Mouse (Mus musculus) neural tube, embryonic 11.5 days (tissue): ENCODE measurements around the gene Mip. TPM values are rescaled to one million over a fixed set of nuclear protein-coding genes. Genes with fewer than 3 reads are reported as not detected.
"Not testable (repeated sequence)": the region's sequence is repeated elsewhere in the genome, so short reads cannot be mapped to it uniquely, and the experiment has no call there.

Source experiments
- ATAC-seq: fragments of 200-750 bp; cut with Nextera tagmentation; 2 replicates; pipeline ENCODE4 v1.8.0; 2017; ENCODE audit warnings: moderate number of reproducible peaks, mild to moderate bottlenecking, moderate TSS enrichment, moderate library complexity; ENCODE audit not compliant: insufficient read depth, low FRiP score, low TSS enrichment
- DNase-seq: peaks from one replicate; pipeline ENCODE4 v3.0.0-alpha.2; 2015; ENCODE audit warnings: low spot score
- H3K27ac ChIP-seq: fragments of 300-500 bp; sonication (generic); 2 replicates; pipeline ENCODE4 v1.5.1; 2014; ENCODE audit warnings: low read depth, mild to moderate bottlenecking, low read length
- H3K27me3 ChIP-seq: fragments of 300-500 bp; sonication (generic); 2 replicates; pipeline ENCODE4 v1.6.1; 2014; ENCODE audit warnings: mild to moderate bottlenecking, low read length, mixed read lengths; ENCODE audit not compliant: control insufficient read depth, insufficient read depth
- H3K36me3 ChIP-seq: fragments of 300-500 bp; sonication (generic); 2 replicates; pipeline ENCODE4 v1.6.1; 2014; ENCODE audit warnings: mild to moderate bottlenecking, low read length, moderate library complexity, mixed read lengths; ENCODE audit not compliant: control insufficient read depth, insufficient read depth
- H3K4me1 ChIP-seq: fragments of 300-500 bp; sonication (generic); 2 replicates; pipeline ENCODE4 v1.6.1; 2014; ENCODE audit warnings: low read length, mixed read lengths; ENCODE audit not compliant: control insufficient read depth, insufficient read depth
- H3K4me2 ChIP-seq: fragments of 300-500 bp; sonication (generic); 2 replicates; pipeline ENCODE4 v1.6.1; 2014; ENCODE audit warnings: low read depth, mild to moderate bottlenecking, moderate library complexity
- H3K4me3 ChIP-seq: fragments of 300-500 bp; sonication (generic); 2 replicates; pipeline ENCODE4 v1.5.1; 2014; ENCODE audit warnings: low read depth, low read length
- H3K9ac ChIP-seq: fragments of 300-500 bp; sonication (generic); 2 replicates; pipeline ENCODE4 v1.6.1; 2014; ENCODE audit warnings: mild to moderate bottlenecking, low read length
- H3K9me3 ChIP-seq: fragments of 300-500 bp; sonication (generic); 2 replicates; pipeline ENCODE4 v1.6.1; 2016; ENCODE audit warnings: low read length; ENCODE audit not compliant: control insufficient read depth
- WGBS: fragments of 180-500 bp; shearing (Covaris S2); extraction: QIAGEN DNeasy Blood & Tissue Kit; methylation state at CpG from one replicate; pipeline ENCODE4 v1.1.7; 2014; 5-methylcytosine and 5-hydroxymethylcytosine counted together
- polyA plus RNA-seq: library from polyadenylated mRNA; unstranded; fragments of >200 nt; fragmentation: Nextera tagmentation; extraction: Ambion mirVana; gene quantifications from 2 replicates; pipeline ENCODE4 v1.2.1, GENCODE M21; 2014

Gene Mip
- polyA plus RNA-seq, 1 experiment from 2014 or later = not detected

- no peak overlapping the region for H3K4me2 ChIP-seq
- DNase-seq = peak; percentile 74
- H3K27me3 ChIP-seq = no peaks in the 10 kb centered on the region
- H3K4me1 ChIP-seq = no peaks in the 10 kb centered on the region
- 46% methylated on average over 2 of the region's 2 CpGs for WGBS
- no peak overlapping the region for H3K4me3 ChIP-seq
- no peaks in the 10 kb centered on the region for H3K36me3 ChIP-seq
- no peak overlapping the region for H3K27ac ChIP-seq
- H3K9me3 ChIP-seq = no peaks in the 10 kb centered on the region
- H3K9ac ChIP-seq = no peak overlapping the region
- ATAC-seq = no peak
These were observed 37.3 kb upstream of the Mip start for GRCm38 (mm10) chr10:128188242-128188877.

- H3K4me1 ChIP-seq = 0 out of 2 replicates have a peak, but pooled peaks cover 6% of the 10 kb centered on the region
- DNase-seq = no peak
- no peak overlapping the region for H3K4me3 ChIP-seq
- ATAC-seq = no peak
- no peak overlapping the region for H3K9ac ChIP-seq
- H3K27ac ChIP-seq = no peak overlapping the region
- peaks cover 18% of the 10 kb centered on the region for H3K27me3 ChIP-seq
- 83% methylated on average over 2 of the region's 2 CpGs for WGBS
- no peak overlapping the region for H3K4me2 ChIP-seq
- H3K9me3 ChIP-seq = no peaks in the 10 kb centered on the region
- no peaks in the 10 kb centered on the region for H3K36me3 ChIP-seq
These were observed 34.2 kb upstream of the Mip start for GRCm38 (mm10) chr10:128191472-128191871.

- not testable (repeated sequence) for H3K27ac ChIP-seq, H3K36me3 ChIP-seq, H3K4me1 ChIP-seq, DNase-seq, H3K4me2 ChIP-seq, H3K9ac ChIP-seq, ATAC-seq, H3K9me3 ChIP-seq, H3K4me3 ChIP-seq
- WGBS = 93% methylated on average over 3 of the region's 3 CpGs
- peaks cover 18% of the 10 kb centered on the region for H3K27me3 ChIP-seq
These were observed 33.4 kb upstream of the Mip start for GRCm38 (mm10) chr10:128192030-128192766.

- H3K4me1 ChIP-seq = 0 out of 2 replicates have a peak, but pooled peaks cover 6% of the 10 kb centered on the region
- peaks cover 18% of the 10 kb centered on the region for H3K27me3 ChIP-seq
- H3K27ac ChIP-seq = no peak overlapping the region
- ATAC-seq (no peak), DNase-seq (no peak)
- H3K36me3 ChIP-seq = no peaks in the 10 kb centered on the region
- 94% methylated on average over 6 of the region's 6 CpGs for WGBS
- no peak overlapping the region for H3K4me2 ChIP-seq
- no peaks in the 10 kb centered on the region for H3K9me3 ChIP-seq
- H3K9ac ChIP-seq = no peak overlapping the region
- no peak overlapping the region for H3K4me3 ChIP-seq
These were observed 32.5 kb upstream of the Mip start for GRCm38 (mm10) chr10:128193113-128193512.

GRCm38 (mm10) chr10:128194024-128194550 is 31.6 kb upstream of the Mip start, which contains the start of gene Gls2:
Gene Gls2, plus strand, starts transcription at chr10:128194457.
- Histone ChIP-seq H3K4me2 (peak within 1 kb of the TSS; percentile 99), H3K9me3 (no peaks in the 10 kb centered on the region), H3K27ac (no peak within 1 kb of the TSS), H3K9ac (peak within 1 kb of the TSS; percentile 71), H3K36me3 (no peaks in the 10 kb centered on the region), H3K27me3 (peaks cover 18% of the 10 kb centered on the region), H3K4me1 (0 out of 2 replicates have a peak, but pooled peaks cover 6% of the 10 kb centered on the region), H3K4me3 (peak within 1 kb of the TSS; percentile 69)
- under 1% methylated on average over 42 of the region's 46 CpGs for WGBS
- peak; percentile 96 for DNase-seq
- peak; percentile 96 for ATAC-seq

- peak; percentile 84 for ATAC-seq
- Histone ChIP-seq H3K9me3 (no peaks in the 10 kb centered on the region), H3K9ac (peak overlapping the region; percentile 71), H3K36me3 (no peaks in the 10 kb centered on the region), H3K4me1 (0 out of 2 replicates have a peak, but pooled peaks cover 6% of the 10 kb centered on the region), H3K27me3 (peaks cover 18% of the 10 kb centered on the region), H3K27ac (no peak overlapping the region), H3K4me2 (peak overlapping the region; percentile 99), H3K4me3 (peak overlapping the region; percentile 69)
- DNase-seq = peak; percentile 18
- WGBS = under 1% methylated on average over 63 of the region's 79 CpGs
These were observed 30.8 kb upstream of the Mip start for GRCm38 (mm10) chr10:128194551-128195461.

- DNase-seq (no peak), ATAC-seq (no peak)
- Histone ChIP-seq H3K27me3 (no peaks in the 10 kb centered on the region), H3K9me3 (no peaks in the 10 kb centered on the region), H3K4me2 (no peak overlapping the region), H3K36me3 (no peaks in the 10 kb centered on the region), H3K4me1 (no peaks in the 10 kb centered on the region), H3K9ac (no peak overlapping the region), H3K27ac (no peak overlapping the region), H3K4me3 (no peak overlapping the region)
- WGBS = 80% methylated on average over 6 of the region's 6 CpGs
These were observed 23.8 kb upstream of the Mip start for GRCm38 (mm10) chr10:128201856-128202255.

- 90% methylated on average over 15 of the region's 15 CpGs for WGBS
These were observed 20.7 kb upstream of the Mip start for GRCm38 (mm10) chr10:128204941-128205340.

More at GRCm38 (mm10) chr10:128204941-128205340, 20.7 kb upstream of the Mip start:
- Histone ChIP-seq H3K27me3 (no peaks in the 10 kb centered on the region), H3K9me3 (no peaks in the 10 kb centered on the region), H3K27ac (no peak overlapping the region), H3K4me2 (no peak overlapping the region), H3K9ac (no peak overlapping the region), H3K36me3 (no peaks in the 10 kb centered on the region), H3K4me3 (no peak overlapping the region), H3K4me1 (no peaks in the 10 kb centered on the region)
- DNase-seq = no peak
- no peak for ATAC-seq
